Mouse (Mus musculus): ENCODE measurements around the gene Pla2g4a.

Pla2g4a gene

GRCm38 (mm10) chr1:149846655-149847054 lies 114.4 kb downstream of the Pla2g4a start:
- CTCF ChIA-PET, result no interaction called here

- CTCF ChIA-PET, result interaction anchor here (0.7 kb wide), 1 partner anchor 1330 kb away, joined by 3 read pairs; no protein-coding TSS in a partner anchor
Measured at GRCm38 (mm10) chr1:149841845-149842244, 119.2 kb downstream of the Pla2g4a start.

- CTCF ChIA-PET, result no interaction called here
Measured at GRCm38 (mm10) chr1:149840961-149841416, 120.1 kb downstream of the Pla2g4a start.

GRCm38 (mm10) chr1:149840312-149840930 lies 120.7 kb downstream of the Pla2g4a start:
- CTCF ChIA-PET, result no interaction called here

GRCm38 (mm10) chr1:149836496-149836895 lies 124.6 kb downstream of the Pla2g4a start:
- CTCF ChIA-PET, result no interaction called here

GRCm38 (mm10) chr1:149833876-149834275 lies 127.2 kb downstream of the Pla2g4a start:
- CTCF ChIA-PET, result no interaction called here

GRCm38 (mm10) chr1:149832952-149833351 lies 128.1 kb downstream of the Pla2g4a start:
- CTCF ChIA-PET, result interaction anchor here (0.6 to 0.7 kb wide), 2 partner anchors 57 to 432 kb away, joined by 3 to 5 read pairs; no protein-coding TSS in a partner anchor

GRCm38 (mm10) chr1:149832514-149832913 lies 128.6 kb downstream of the Pla2g4a start:
- CTCF ChIA-PET, result interaction anchor here (0.6 kb wide), 1 partner anchor 432 kb away, joined by 5 read pairs; no protein-coding TSS in a partner anchor

- CTCF ChIA-PET, result no interaction called here
Measured at GRCm38 (mm10) chr1:149831100-149831499, 130.0 kb downstream of the Pla2g4a start.

- CTCF ChIA-PET, result no interaction called here
Measured at GRCm38 (mm10) chr1:149813616-149814345, 147.3 kb downstream of the Pla2g4a start.

- CTCF ChIA-PET, result no interaction called here
Measured at GRCm38 (mm10) chr1:149809527-149809926, 151.6 kb downstream of the Pla2g4a start.
